Mouse (Mus musculus) embryonic fibroblast, embryonic 13.5 days (primary cell): ENCODE data around the gene Gprin1. TPM values are rescaled to one million over a fixed set of nuclear protein-coding genes. Genes with fewer than 3 reads are reported as not detected.

ENCODE experiments used
- H3K27ac ChIP-seq: 2 replicates; pipeline ENCODE4 v1.5.1; 2012; ENCODE audit warnings: low read length, control low read depth, inconsistent platforms; ENCODE audit not compliant: insufficient read depth
- H3K4me1 ChIP-seq: 2 replicates; pipeline ENCODE4 v1.6.1; 2011; ENCODE audit warnings: low read length; ENCODE audit not compliant: control insufficient read depth, insufficient read depth
- H3K4me3 ChIP-seq: 2 replicates; pipeline ENCODE4 v1.5.1; 2011; ENCODE audit warnings: mild to moderate bottlenecking, control low read depth, low read length; ENCODE audit not compliant: insufficient read depth
- CTCF ChIP-seq: IDR thresholded peaks from 2 replicates; pipeline ENCODE4 v1.5.1; 2011; ENCODE audit warnings: mild to moderate bottlenecking, control low read depth, low read length, moderate library complexity, borderline replicate concordance; ENCODE audit not compliant: insufficient read depth
- POLR2A ChIP-seq: IDR thresholded peaks from 2 replicates; pipeline ENCODE4 v1.6.1; 2011; ENCODE audit warnings: low read depth, mild to moderate bottlenecking, control low read depth, low read length, moderate library complexity
- polyA plus RNA-seq: library from polyadenylated mRNA; stranded (reverse); fragments of >200 nt; gene quantifications from 2 replicates; pipeline ENCODE4 v1.2.4, GENCODE M21; 2011; ENCODE audit warnings: low read depth; ENCODE audit not compliant: missing spikeins, insufficient read length

Gprin1 gene
- polyA plus RNA-seq, 1 experiment, result 0.61 TPM

GRCm38 (mm10) chr13:54760906-54761305 lies 11.2 kb upstream of the Gprin1 start:
- no peak for TF ChIP-seq CTCF
- TF ChIP-seq POLR2A, result no peak
- Histone ChIP-seq H3K4me1 (no peaks in the 10 kb centered on the region), H3K4me3 (no peak overlapping the region), H3K27ac (no peak overlapping the region)

GRCm38 (mm10) chr13:54760164-54760795 lies 10.6 kb upstream of the Gprin1 start:
- H3K4me1 ChIP-seq, result no peaks in the 10 kb centered on the region
- no peak for TF ChIP-seq CTCF
- TF ChIP-seq POLR2A, result no peak

GRCm38 (mm10) chr13:54759496-54759895 lies 9.8 kb upstream of the Gprin1 start:
- Histone ChIP-seq H3K27ac (no peak overlapping the region), H3K4me3 (no peak overlapping the region), H3K4me1 (no peaks in the 10 kb centered on the region)
- TF ChIP-seq CTCF (no peak), POLR2A (no peak)

More at GRCm38 (mm10) chr13:54760164-54760795, 10.6 kb upstream of the Gprin1 start:
- no peak overlapping the region for H3K27ac ChIP-seq
- H3K4me3 ChIP-seq, result no peak overlapping the region

- no peak overlapping the region for H3K27ac ChIP-seq
- H3K4me3 ChIP-seq, result no peak overlapping the region
- TF ChIP-seq POLR2A, result no peak
- TF ChIP-seq CTCF, result no peak
- H3K4me1 ChIP-seq, result no peaks in the 10 kb centered on the region
These were observed 9.2 kb upstream of the Gprin1 start for GRCm38 (mm10) chr13:54758756-54759470.

- Histone ChIP-seq H3K4me1 (no peaks in the 10 kb centered on the region), H3K27ac (no peak overlapping the region), H3K4me3 (peak overlapping the region; percentile 4)
- TF ChIP-seq POLR2A, result no peak
- TF ChIP-seq CTCF, result peak; percentile 88; the same call in 1 of the 2 replicates
These were observed 8.5 kb upstream of the Gprin1 start for GRCm38 (mm10) chr13:54758045-54758755.

GRCm38 (mm10) chr13:54757093-54757830 lies 7.6 kb upstream of the Gprin1 start:
- no peak overlapping the region for H3K4me3 ChIP-seq
- TF ChIP-seq CTCF (no peak), POLR2A (no peak)
- no peaks in the 10 kb centered on the region for H3K4me1 ChIP-seq
- H3K27ac ChIP-seq, result no peak overlapping the region

GRCm38 (mm10) chr13:54756156-54756712 lies 6.6 kb upstream of the Gprin1 start:
- H3K27ac ChIP-seq, result no peak overlapping the region
- H3K4me1 ChIP-seq, result no peaks in the 10 kb centered on the region
- no peak overlapping the region for H3K4me3 ChIP-seq
- TF ChIP-seq POLR2A (no peak), CTCF (no peak)

GRCm38 (mm10) chr13:54755201-54755830 lies 5.6 kb upstream of the Gprin1 start:
- Histone ChIP-seq H3K4me3 (no peak overlapping the region), H3K27ac (no peak overlapping the region), H3K4me1 (no peaks in the 10 kb centered on the region)
- TF ChIP-seq CTCF, result no peak
- no peak for TF ChIP-seq POLR2A
